Mouse (Mus musculus): ENCODE results near the gene Iffo1.

Iffo1 gene

DNA sequence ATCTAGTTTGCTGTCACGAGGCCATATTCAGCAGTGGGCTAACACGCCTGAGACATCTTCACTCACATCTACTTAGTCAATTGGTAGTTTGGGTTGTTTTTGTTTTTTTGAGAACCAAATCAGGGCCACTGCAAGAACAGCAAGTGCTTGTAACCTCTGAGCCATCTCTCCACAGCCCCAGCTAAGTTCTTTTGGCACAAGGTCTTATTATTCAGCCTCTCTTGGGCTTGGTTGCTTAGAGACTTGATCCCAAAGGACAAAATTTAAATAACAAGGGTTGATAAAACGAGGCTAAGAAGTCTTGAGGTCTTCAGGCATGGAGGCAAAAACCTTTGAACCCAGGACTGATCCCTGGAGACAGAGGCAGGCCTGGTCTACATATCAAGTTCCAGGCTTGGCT lies 51.3 kb downstream of the Iffo1 start:
- DNase-seq: no peak

DNA sequence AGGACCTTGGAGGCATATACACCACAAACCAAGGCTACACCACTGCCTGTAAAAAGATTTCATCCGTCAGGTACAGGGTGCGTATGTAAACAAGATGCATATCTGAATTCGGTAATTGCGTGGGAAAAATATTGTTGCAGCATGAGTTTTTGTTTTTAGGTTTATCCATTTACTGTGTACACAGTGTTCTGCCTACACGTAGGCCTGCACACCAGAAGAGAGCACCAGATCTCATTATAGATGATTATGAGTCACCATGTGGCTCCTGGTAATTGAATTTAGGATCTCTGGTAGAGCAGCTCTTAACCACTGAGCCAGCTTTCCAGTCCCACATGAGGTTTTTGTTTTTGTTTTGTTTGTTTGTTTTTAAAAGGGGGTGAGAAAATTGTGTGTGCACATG lies 52.1 kb downstream of the Iffo1 start:
- no peak for DNase-seq

GRCm38 (mm10) chr6:125210436-125210835 lies 65.4 kb downstream of the Iffo1 start:
- no peak for DNase-seq
